32 mouse cellular contexts compared by ENCODE assay signal in genomic region chr7:119764377-119764776, GRCm38 (mm10). TPM values are rescaled to one million over a fixed set of nuclear protein-coding genes. Genes with fewer than 3 reads are reported as not detected.
"Had no signal": no experiment of that assay in that cellular context is flagged by ENCODE, and none has a peak within 500 bp of the region (broad histone marks: within the 10 kb centered on the region; RNA-seq: fewer than 3 reads in every experiment).

No protein-coding gene starts in this region.

- H3K27ac ChIP-seq: heart, adult 2 months; heart, embryonic 13.5 days; heart, embryonic 15.5 days; hindbrain, embryonic 13.5 days; hindbrain, embryonic 15.5 days; hindbrain, postnatal 0 days; kidney, postnatal 0 days; limb, embryonic 13.5 days; limb, embryonic 15.5 days; liver, embryonic 12.5 days; liver, embryonic 14.5 days had no signal

- ATAC-seq: hindbrain, postnatal 0 days; liver, embryonic 12.5 days had no signal

- H3K4me3 ChIP-seq: heart, adult 2 months; heart, embryonic 13.5 days; heart, embryonic 15.5 days; hindbrain, embryonic 13.5 days; hindbrain, embryonic 15.5 days; limb, embryonic 13.5 days; limb, embryonic 15.5 days; liver, embryonic 12.5 days had no signal

- H3K9me3 ChIP-seq: heart, embryonic 13.5 days; heart, embryonic 15.5 days; hindbrain, embryonic 13.5 days; hindbrain, embryonic 15.5 days; limb, embryonic 13.5 days; limb, embryonic 15.5 days; liver, embryonic 12.5 days had no signal

- DNase-seq: gastrocnemius, postnatal 14 days; gastrocnemius, postnatal 36 days; heart, adult 2 months; heart, postnatal 14 days; heart, postnatal 36 days; kidney, adult 11 months; kidney, adult 8-10 months; kidney, postnatal 14 days; kidney, postnatal 36 days; layer of hippocampus, adult 9-11 months; layer of hippocampus, postnatal 36 days; left cerebral cortex, postnatal 4 days had no signal

- H3K27me3 ChIP-seq: heart, embryonic 13.5 days; heart, embryonic 15.5 days; hindbrain, embryonic 13.5 days; hindbrain, embryonic 15.5 days; limb, embryonic 13.5 days; limb, embryonic 15.5 days; liver, embryonic 12.5 days had no signal

- H3K4me2 ChIP-seq: heart, embryonic 11.5 days; heart, embryonic 13.5 days; heart, embryonic 15.5 days; hindbrain, embryonic 13.5 days; hindbrain, embryonic 15.5 days; limb, embryonic 13.5 days; limb, embryonic 15.5 days; liver, embryonic 12.5 days had no signal

- H3K4me1 ChIP-seq: heart, embryonic 13.5 days; heart, embryonic 15.5 days; hindbrain, embryonic 13.5 days; hindbrain, embryonic 15.5 days; limb, embryonic 13.5 days; limb, embryonic 15.5 days; liver, embryonic 12.5 days had no signal

- H3K36me3 ChIP-seq: heart, embryonic 13.5 days; heart, embryonic 15.5 days; hindbrain, embryonic 13.5 days; hindbrain, embryonic 15.5 days; limb, embryonic 13.5 days; limb, embryonic 15.5 days; liver, embryonic 12.5 days had no signal

- H3K9ac ChIP-seq: heart, embryonic 13.5 days; heart, embryonic 15.5 days; hindbrain, embryonic 13.5 days; hindbrain, embryonic 15.5 days; limb, embryonic 13.5 days; limb, embryonic 15.5 days; liver, embryonic 12.5 days; liver, embryonic 14.5 days had no signal

RNA-seq across cellular contexts. Expression of gene Acsm3, which starts 3.7 kb away (rescaled TPM):
- total RNA-seq: gastrocnemius, postnatal 14 days; hematopoietic stem cell, adult 5-6 weeks; hindbrain, postnatal 0 days; layer of hippocampus, adult 18-20 months; layer of hippocampus, adult 8-10 months; layer of hippocampus, postnatal 14 days; layer of hippocampus, postnatal 36 days; left cerebral cortex, adult 18-20 months; left cerebral cortex, adult 8-10 months; left cerebral cortex, postnatal 10 days; left cerebral cortex, postnatal 25 days; left cerebral cortex, postnatal 4 days had no signal
- polyA plus RNA-seq: heart, embryonic 13.5 days; heart, postnatal 0 days; hindbrain, embryonic 13.5 days; hindbrain, embryonic 15.5 days had no signal
